Mouse (Mus musculus) fibroblast of lung, adult 2 months (primary cell): ENCODE measurements at regions not wholly inside any gene's neighbourhood (a gene's known extent, or its start where the extent isn't known, plus 50 kb on each side); places are given as distances from the start of the nearest gene placed in this dataset.

Experiments used
- DNase-seq: peaks from one replicate; pipeline ENCODE4 v3.0.0-alpha.2; 2011; ENCODE audit warnings: low read depth

GRCm38 (mm10) chr2:11363061-11363464 is 190.8 kb downstream of the Pfkfb3 start:
- no peak for DNase-seq

GRCm38 (mm10) chr2:11362205-11362994 is 190.5 kb downstream of the Prkcq start:
- DNase-seq: no peak

- no peak for DNase-seq
These were observed 187.4 kb downstream of the Prkcq start for GRCm38 (mm10) chr2:11359280-11359679.

GRCm38 (mm10) chr2:11356714-11357113 is 184.8 kb downstream of the Prkcq start:
- DNase-seq: no peak

DNA sequence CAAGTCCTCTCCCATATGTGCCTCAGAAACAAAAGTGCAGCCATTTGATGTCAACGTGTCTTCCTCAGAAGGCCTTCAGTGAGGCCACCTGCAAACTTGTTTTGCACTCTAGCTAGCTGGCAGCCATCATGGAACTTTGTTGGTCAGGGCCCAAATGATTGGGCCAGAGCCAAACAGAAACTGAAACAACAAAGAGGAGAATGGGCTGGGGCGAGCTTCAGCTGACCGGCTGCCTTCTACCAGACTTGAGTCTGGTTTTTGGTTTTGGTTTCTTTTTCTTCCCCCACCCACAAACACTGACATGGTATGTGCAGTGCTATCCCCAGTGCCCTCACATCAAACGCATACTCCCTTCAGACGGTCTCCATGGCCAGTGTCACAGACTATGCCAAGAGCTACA is 183.7 kb downstream of the Prkcq start:
- DNase-seq: no peak
